ENCODE assay signal across 17 mouse cellular contexts in genomic region chr9:30521556-30522240, GRCm38 (mm10).
DNase-seq lines count a peak whose midpoint lies in the region; ATAC-seq lines count a peak whose summit lies in the region.
"Had no signal": no experiment of that assay in that cellular context is flagged by ENCODE, and none has a peak within 500 bp of the region (broad histone marks: within the 10 kb centered on the region; RNA-seq: fewer than 3 reads in every experiment).

No protein-coding gene starts in this region.

- H3K4me2 ChIP-seq in hindbrain, embryonic 14.5 days (replicated peaks), result no peak overlapping the region
- H3K4me2 ChIP-seq in hindbrain, embryonic 12.5 days (replicated peaks), result no peak overlapping the region
- no peak overlapping the region for H3K4me2 ChIP-seq in embryonic facial prominence, embryonic 14.5 days (ENCODE audit: low read depth, low read length)
- no peak overlapping the region for H3K4me2 ChIP-seq in limb, embryonic 13.5 days (replicated peaks)
- H3K4me2 ChIP-seq: kidney, embryonic 15.5 days; liver, embryonic 13.5 days had no signal

- no peaks in the 10 kb centered on the region for H3K27me3 ChIP-seq in hindbrain, embryonic 14.5 days (ENCODE audit: control insufficient read depth, insufficient read depth, low read length)
- no peaks in the 10 kb centered on the region for H3K27me3 ChIP-seq in hindbrain, embryonic 12.5 days
- H3K27me3 ChIP-seq in embryonic facial prominence, embryonic 10.5 days (replicated peaks; ENCODE audit: low read depth, poor library complexity, severe bottlenecking), result no peaks in the 10 kb centered on the region
- no peaks in the 10 kb centered on the region for H3K27me3 ChIP-seq in embryonic facial prominence, embryonic 14.5 days (replicated peaks; ENCODE audit: control insufficient read depth, insufficient read depth, low read length)
- no peaks in the 10 kb centered on the region for H3K27me3 ChIP-seq in limb, embryonic 13.5 days
- H3K27me3 ChIP-seq: kidney, embryonic 15.5 days; liver, embryonic 13.5 days; megakaryocyte, embryonic 14.5 days had no signal

- no peak overlapping the region for H3K9ac ChIP-seq in hindbrain, embryonic 14.5 days
- H3K9ac ChIP-seq in hindbrain, embryonic 12.5 days, result no peak overlapping the region
- no peak overlapping the region for H3K9ac ChIP-seq in embryonic facial prominence, embryonic 14.5 days (ENCODE audit: low read depth, low read length)
- H3K9ac ChIP-seq in limb, embryonic 13.5 days, result no peak overlapping the region
- H3K9ac ChIP-seq: kidney, embryonic 15.5 days; liver, embryonic 13.5 days had no signal

- H3K4me1 ChIP-seq in hindbrain, embryonic 14.5 days (replicated peaks; ENCODE audit: control insufficient read depth, insufficient read depth, low read length), result peaks cover 14% of the 10 kb centered on the region
- H3K4me1 ChIP-seq in hindbrain, embryonic 12.5 days, result peaks cover 12% of the 10 kb centered on the region
- H3K4me1 ChIP-seq in embryonic facial prominence, embryonic 10.5 days, result peaks cover 52% of the 10 kb centered on the region
- peaks cover 29% of the 10 kb centered on the region for H3K4me1 ChIP-seq in embryonic facial prominence, embryonic 14.5 days (ENCODE audit: control insufficient read depth, insufficient read depth, low read length)
- peaks cover 35% of the 10 kb centered on the region for H3K4me1 ChIP-seq in limb, embryonic 13.5 days
- H3K4me1 ChIP-seq: liver, embryonic 13.5 days; megakaryocyte, embryonic 14.5 days had no signal

- DNase-seq in hindbrain, embryonic 14.5 days (ENCODE audit: low spot score), result no peak
- no peak for DNase-seq in embryonic facial prominence, embryonic 10.5 days (ENCODE audit: low spot score)
- DNase-seq in embryonic facial prominence, embryonic 14.5 days (ENCODE audit: low spot score), result no peak
- DNase-seq: adrenal gland, adult 8-10 months; cerebellum, adult 11-12 months; cerebellum, postnatal 36 days; liver, embryonic 13.5 days; lung, postnatal 10 days; thymus, postnatal 36 days had no signal

- H3K36me3 ChIP-seq in hindbrain, embryonic 14.5 days (replicated peaks; ENCODE audit: control insufficient read depth, insufficient read depth), result no peaks in the 10 kb centered on the region
- no peaks in the 10 kb centered on the region for H3K36me3 ChIP-seq in hindbrain, embryonic 12.5 days
- H3K36me3 ChIP-seq in embryonic facial prominence, embryonic 10.5 days (replicated peaks), result no peaks in the 10 kb centered on the region
- H3K36me3 ChIP-seq in embryonic facial prominence, embryonic 14.5 days (ENCODE audit: control insufficient read depth, insufficient read depth, low read length), result no peaks in the 10 kb centered on the region
- H3K36me3 ChIP-seq in limb, embryonic 13.5 days, result no peaks in the 10 kb centered on the region
- H3K36me3 ChIP-seq: kidney, embryonic 15.5 days; liver, embryonic 13.5 days had no signal

- ATAC-seq in hindbrain, embryonic 14.5 days (ENCODE audit: low FRiP score), result no peak
- no peak for ATAC-seq in hindbrain, embryonic 12.5 days (ENCODE audit: low FRiP score)
- ATAC-seq in embryonic facial prominence, embryonic 14.5 days (ENCODE audit: low read depth), result no peak
- peak; percentile 14; the same call in 1 of the 2 replicates for ATAC-seq in limb, embryonic 13.5 days (ENCODE audit: low FRiP score, low read depth)
- ATAC-seq in erythroid progenitor cell, adult 5-6 weeks (replicated peaks; ENCODE audit: low FRiP score, poor library complexity, severe bottlenecking), result no peak
- ATAC-seq in erythroblast, adult 5-6 weeks (replicated peaks; ENCODE audit: low FRiP score, poor library complexity, severe bottlenecking), result no peak
- ATAC-seq: CD4-positive, CD25-positive, alpha-beta regulatory T cell, adult 4 months had no signal

- no peak overlapping the region for H3K4me3 ChIP-seq in hindbrain, embryonic 14.5 days (replicated peaks; ENCODE audit: low read length)
- H3K4me3 ChIP-seq in hindbrain, embryonic 12.5 days, result no peak overlapping the region
- no peak overlapping the region for H3K4me3 ChIP-seq in embryonic facial prominence, embryonic 10.5 days
- no peak overlapping the region for H3K4me3 ChIP-seq in embryonic facial prominence, embryonic 14.5 days (ENCODE audit: low read depth, low read length)
- no peak overlapping the region for H3K4me3 ChIP-seq in limb, embryonic 13.5 days
- H3K4me3 ChIP-seq: erythroblast, embryonic 14.5 days; kidney, embryonic 15.5 days; liver, embryonic 13.5 days; megakaryocyte, embryonic 14.5 days had no signal

- H3K27ac ChIP-seq in hindbrain, embryonic 14.5 days, result peak overlapping the region; percentile 63
- no peak overlapping the region for H3K27ac ChIP-seq in hindbrain, embryonic 12.5 days
- peak overlapping the region; percentile 70 for H3K27ac ChIP-seq in embryonic facial prominence, embryonic 10.5 days (replicated peaks)
- H3K27ac ChIP-seq in embryonic facial prominence, embryonic 14.5 days (replicated peaks; ENCODE audit: low read depth, low read length), result peak overlapping the region; percentile 74
- H3K27ac ChIP-seq in limb, embryonic 13.5 days, result peak overlapping the region; percentile 72
- H3K27ac ChIP-seq: kidney, embryonic 15.5 days; liver, embryonic 13.5 days had no signal

- no peaks in the 10 kb centered on the region for H3K9me3 ChIP-seq in hindbrain, embryonic 14.5 days (ENCODE audit: control insufficient read depth, low read length)
- H3K9me3 ChIP-seq in hindbrain, embryonic 12.5 days (replicated peaks), result no peaks in the 10 kb centered on the region
- no peaks in the 10 kb centered on the region for H3K9me3 ChIP-seq in embryonic facial prominence, embryonic 10.5 days
- no peaks in the 10 kb centered on the region for H3K9me3 ChIP-seq in embryonic facial prominence, embryonic 14.5 days (ENCODE audit: control insufficient read depth, low read length)
- no peaks in the 10 kb centered on the region for H3K9me3 ChIP-seq in limb, embryonic 13.5 days
- H3K9me3 ChIP-seq: kidney, embryonic 15.5 days; liver, embryonic 13.5 days had no signal

- WGBS in hindbrain, embryonic 14.5 days, result 92% methylated on average over 6 of the region's 6 CpGs
- 81% methylated on average over 6 of the region's 6 CpGs for WGBS in hindbrain, embryonic 12.5 days
- WGBS in embryonic facial prominence, embryonic 10.5 days, result 73% methylated on average over 6 of the region's 6 CpGs
- WGBS in embryonic facial prominence, embryonic 14.5 days, result 41% methylated on average over 6 of the region's 6 CpGs
- 47% methylated on average over 6 of the region's 6 CpGs for WGBS in limb, embryonic 13.5 days
